Mouse (Mus musculus) layer of hippocampus, postnatal 36 days (tissue): ENCODE data around the gene 2900026A02Rik. TPM values are rescaled to one million over a fixed set of nuclear protein-coding genes. Genes with fewer than 3 reads are reported as not detected.
A peak's percentile ranks its signal among the peaks of the same experiment; 100 is the strongest.

Source experiments
- DNase-seq, 2 experiments: peaks; one replicate each; pipeline ENCODE4 v3.0.0; 2022
- total RNA-seq, 2 experiments: library from RNA; stranded (reverse); gene quantifications; 2 replicates each; pipeline ENCODE4 v1.2.3; 2021

Gene 2900026A02Rik
- total RNA-seq, 2 experiments from 2014 or later: 62.4 to 66.1 TPM

- DNase-seq: no peak
These were observed 128.6 kb downstream of the 2900026A02Rik start for GRCm38 (mm10) chr5:113092406-113092805.

GRCm38 (mm10) chr5:113091162-113091561 is 129.9 kb downstream of the 2900026A02Rik start:
- DNase-seq: no peak

- DNase-seq: no peak
These were observed 130.3 kb downstream of the 2900026A02Rik start for GRCm38 (mm10) chr5:113090750-113091149.

- DNase-seq: no peak
These were observed 130.9 kb downstream of the 2900026A02Rik start for GRCm38 (mm10) chr5:113090077-113090690.

GRCm38 (mm10) chr5:113087465-113087864 is 133.6 kb downstream of the 2900026A02Rik start:
- no peak for DNase-seq

GRCm38 (mm10) chr5:113086990-113087389 is 134.0 kb downstream of the 2900026A02Rik start:
- no peak for DNase-seq

- DNase-seq: peak; percentile 66 to 67
These were observed 134.6 kb downstream of the 2900026A02Rik start for GRCm38 (mm10) chr5:113086439-113086838.

GRCm38 (mm10) chr5:113085931-113086330 is 135.1 kb downstream of the 2900026A02Rik start:
- DNase-seq: no peak

GRCm38 (mm10) chr5:113084309-113084708 is 136.7 kb downstream of the 2900026A02Rik start:
- DNase-seq: no peak

- no peak for DNase-seq
These were observed 138.5 kb downstream of the 2900026A02Rik start for GRCm38 (mm10) chr5:113082356-113083168.

- no peak for DNase-seq
These were observed 139.6 kb downstream of the 2900026A02Rik start, which contains the start of gene Crybb3 for GRCm38 (mm10) chr5:113081439-113081838. Crybb3 (minus strand) TSS chr5:113081584.

GRCm38 (mm10) chr5:113081020-113081419 is 140.0 kb downstream of the 2900026A02Rik start:
- no peak for DNase-seq

- no peak for DNase-seq
These were observed 141.3 kb downstream of the 2900026A02Rik start for GRCm38 (mm10) chr5:113079783-113080182.

GRCm38 (mm10) chr5:113078686-113079085 is 142.3 kb downstream of the 2900026A02Rik start:
- no peak for DNase-seq

GRCm38 (mm10) chr5:113070017-113070416 is 151.0 kb downstream of the 2900026A02Rik start, which contains the start of gene Crybb2:
Crybb2 (minus strand) TSS chr5:113070117.
- no peak for DNase-seq

GRCm38 (mm10) chr5:113054308-113054707 is 166.7 kb downstream of the 2900026A02Rik start:
- peak; percentile 84 to 86 for DNase-seq

GRCm38 (mm10) chr5:113050581-113051185 is 170.4 kb downstream of the 2900026A02Rik start:
- DNase-seq: no peak

- no peak for DNase-seq
These were observed 171.2 kb downstream of the 2900026A02Rik start for GRCm38 (mm10) chr5:113049876-113050275.

- DNase-seq: peak in 1 of 2 experiments; percentile 38
These were observed 175.3 kb downstream of the 2900026A02Rik start for GRCm38 (mm10) chr5:113045511-113046273.

- peak; percentile 61 to 63 for DNase-seq
These were observed 177.5 kb downstream of the 2900026A02Rik start for GRCm38 (mm10) chr5:113043531-113043930.

GRCm38 (mm10) chr5:113041567-113042071 is 179.4 kb downstream of the 2900026A02Rik start:
- DNase-seq: peak; percentile 51 to 77

- DNase-seq: no peak
These were observed 180.3 kb downstream of the 2900026A02Rik start for GRCm38 (mm10) chr5:113040776-113041175.
